Mouse (Mus musculus): ENCODE measurements at regions not wholly inside any gene's neighbourhood (a gene's known extent, or its start where the extent isn't known, plus 50 kb on each side); places are given as distances from the start of the nearest gene placed in this dataset.

DNA sequence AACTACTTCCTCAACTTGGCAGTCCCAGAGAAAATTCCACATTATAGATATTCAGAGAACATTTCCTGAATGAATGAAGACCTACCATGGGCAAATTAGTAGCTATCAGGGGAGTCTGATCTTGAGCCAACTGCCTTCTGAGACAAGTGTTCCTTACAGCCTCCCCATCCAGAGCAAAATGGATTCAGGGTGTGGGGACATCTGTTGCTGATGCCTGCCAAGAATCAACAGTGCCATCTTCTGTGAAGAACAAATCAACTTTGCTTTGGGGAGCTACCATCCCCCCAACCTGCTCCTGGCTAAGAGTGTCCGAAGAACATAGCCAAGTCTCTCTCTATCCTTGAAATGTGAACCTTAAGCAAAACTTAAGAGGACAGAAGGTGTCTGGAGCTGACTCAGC, 217.9 kb downstream of the Nedd1 start:
- DNase-seq (ENCODE audit: extremely low spot score), result no peak

DNA sequence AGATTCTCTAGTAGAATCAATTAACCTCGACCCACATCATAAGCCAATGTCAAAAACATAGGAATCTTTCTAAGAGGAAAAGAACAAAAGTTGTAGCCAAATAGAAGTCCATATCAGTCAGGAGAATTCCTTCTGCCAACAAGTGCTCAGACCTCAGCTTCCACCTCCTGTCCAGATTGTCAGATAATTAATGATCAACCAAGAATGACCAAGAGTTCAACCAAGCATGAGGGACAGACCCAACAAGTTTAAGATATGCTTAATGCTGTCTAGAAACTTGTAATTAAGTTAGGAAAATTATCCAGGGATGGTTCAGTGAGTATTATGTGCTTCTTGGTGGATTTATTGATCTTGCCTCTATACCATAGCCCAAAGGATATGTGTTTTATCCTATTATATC, 238.6 kb downstream of the Nedd1 start:
- DNase-seq (ENCODE audit: extremely low spot score), result no peak

DNA sequence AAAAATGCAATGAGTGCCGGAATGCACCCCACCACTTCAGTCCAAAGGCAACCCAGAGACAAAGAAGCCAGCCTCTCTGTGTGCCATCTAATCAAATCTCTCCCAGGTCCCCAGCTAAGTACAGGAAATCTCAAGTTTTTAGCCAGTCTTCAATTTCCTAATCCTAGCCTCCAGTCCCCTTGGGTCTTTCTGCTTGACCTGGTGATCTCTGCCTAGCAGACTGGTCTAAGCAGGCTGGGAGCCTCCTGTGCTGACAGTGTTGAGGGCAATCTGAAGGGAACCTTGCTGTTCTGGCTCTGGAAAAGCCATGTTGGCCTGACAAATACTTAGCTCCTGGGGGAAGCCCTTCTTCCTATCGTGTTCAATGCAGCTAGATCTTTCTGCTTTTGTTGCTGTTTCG, 248.9 kb downstream of the Nedd1 start:
- peak; percentile 38 for DNase-seq (ENCODE audit: extremely low spot score)

DNA sequence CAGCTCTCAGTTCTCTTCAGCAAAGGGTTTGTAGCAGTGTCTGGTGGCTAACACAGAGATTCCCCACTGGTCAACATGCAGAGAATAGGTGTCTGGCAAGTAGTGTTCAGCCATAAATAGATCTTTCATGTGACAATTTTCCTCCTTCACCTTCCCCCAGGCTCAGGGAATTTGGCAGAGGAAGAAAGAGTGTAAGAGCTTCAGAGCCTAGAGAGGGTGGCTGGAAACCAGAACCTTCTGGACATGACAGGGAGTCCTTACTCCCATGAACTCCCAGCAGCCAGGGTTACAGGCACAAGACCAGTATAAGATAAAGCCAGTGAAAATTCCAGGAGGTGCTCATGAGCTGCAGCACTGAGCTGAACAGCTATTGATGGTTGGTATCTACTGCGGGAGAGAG, 251.1 kb downstream of the Nedd1 start:
- no peak for DNase-seq (ENCODE audit: extremely low spot score)

DNA sequence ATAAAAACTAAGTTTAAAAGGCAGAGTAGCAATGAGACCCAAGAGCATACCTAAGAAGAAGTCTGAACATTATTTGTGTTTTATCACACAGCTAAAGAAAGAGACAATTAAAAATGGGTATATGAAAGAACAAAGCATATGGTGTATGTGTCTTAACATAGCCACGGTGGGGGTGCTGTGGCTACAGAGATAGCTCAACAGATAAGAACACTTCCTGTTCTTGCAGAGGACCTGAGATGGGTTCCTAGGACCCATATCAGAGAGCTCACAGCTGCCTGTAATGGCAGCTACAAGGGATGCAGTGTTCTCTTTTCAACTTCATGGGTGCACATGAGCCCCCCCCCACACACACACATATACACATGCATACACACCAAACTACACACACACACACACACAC, 267.0 kb downstream of the Nedd1 start:
- DNase-seq (ENCODE audit: extremely low spot score), result no peak

DNA sequence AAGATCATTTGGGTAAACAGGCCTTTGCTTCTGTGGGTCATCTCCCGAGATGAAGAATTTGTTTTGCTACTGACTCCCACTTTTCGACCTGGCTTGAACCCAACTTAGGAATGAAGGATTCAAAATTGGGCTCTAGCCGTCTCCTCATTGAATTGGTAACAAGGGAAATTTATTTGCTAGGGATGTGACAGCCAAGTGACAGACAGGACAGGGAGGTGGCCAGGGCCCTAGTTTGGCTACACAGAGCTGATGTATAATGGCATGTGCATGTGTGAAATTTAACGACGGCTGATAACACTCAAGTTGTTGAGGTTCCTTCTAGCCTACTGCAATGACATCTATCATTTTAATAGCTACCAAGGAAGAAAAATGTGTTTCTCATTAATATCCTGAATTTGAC, 268.7 kb downstream of the Nedd1 start:
- no peak for DNase-seq (ENCODE audit: extremely low spot score)

DNA sequence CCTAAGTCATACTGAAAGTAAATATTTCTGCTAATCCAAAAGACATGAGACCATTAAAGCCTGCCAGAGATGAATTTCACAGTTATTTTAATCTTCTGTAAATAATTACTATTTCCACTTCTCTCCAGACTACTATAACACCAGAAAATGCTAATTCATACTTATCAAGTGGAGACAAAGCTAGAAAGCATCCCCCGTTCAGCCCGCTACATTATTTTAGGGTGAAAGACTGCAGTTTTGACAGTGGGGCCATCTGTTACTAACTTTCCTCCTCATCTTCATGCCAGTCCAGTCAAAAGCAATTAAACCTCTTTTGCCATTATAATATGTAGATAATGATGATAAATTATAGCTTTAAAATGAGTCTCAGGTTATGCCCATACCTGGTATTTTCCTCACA, 276.3 kb downstream of the Nedd1 start:
- no peak for DNase-seq (ENCODE audit: extremely low spot score)

DNA sequence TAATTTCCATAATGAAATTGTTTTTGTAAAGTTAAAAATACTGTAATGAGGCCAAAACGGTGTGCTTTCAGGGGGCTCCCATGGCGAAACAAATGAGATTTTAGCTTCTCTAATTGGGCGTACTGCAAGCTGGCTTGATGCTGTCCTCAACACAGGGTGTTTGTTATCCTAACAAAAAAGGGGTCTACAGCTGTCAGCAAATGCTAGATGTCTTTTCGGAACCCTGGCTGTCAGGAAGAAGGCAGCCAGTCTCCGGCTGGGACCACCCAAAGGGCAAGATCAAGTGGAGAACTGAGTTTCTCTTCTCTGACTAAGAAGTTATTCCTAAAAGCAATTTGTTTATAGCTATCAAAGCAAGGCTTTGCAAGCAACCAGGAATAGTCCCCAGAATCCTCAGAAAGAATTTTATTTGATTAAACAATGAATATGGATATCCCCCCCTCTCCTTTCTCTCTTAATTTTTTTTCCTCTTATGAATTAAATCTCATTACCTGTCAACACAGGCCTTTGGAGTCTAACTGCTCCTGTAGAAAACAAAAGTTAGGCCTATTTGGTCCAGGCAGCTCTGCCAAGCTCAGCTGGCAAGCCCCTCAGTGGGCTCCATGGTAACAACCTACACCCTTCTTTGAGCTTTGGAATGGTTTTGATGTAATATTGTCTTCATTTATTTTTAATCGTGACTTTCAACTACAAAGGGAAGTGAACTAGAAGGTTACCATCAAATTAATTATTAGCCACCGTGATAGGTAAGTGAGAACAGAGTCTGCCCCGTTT, 283.4 kb downstream of the Nedd1 start:
- DNase-seq (ENCODE audit: extremely low spot score), result no peak

DNA sequence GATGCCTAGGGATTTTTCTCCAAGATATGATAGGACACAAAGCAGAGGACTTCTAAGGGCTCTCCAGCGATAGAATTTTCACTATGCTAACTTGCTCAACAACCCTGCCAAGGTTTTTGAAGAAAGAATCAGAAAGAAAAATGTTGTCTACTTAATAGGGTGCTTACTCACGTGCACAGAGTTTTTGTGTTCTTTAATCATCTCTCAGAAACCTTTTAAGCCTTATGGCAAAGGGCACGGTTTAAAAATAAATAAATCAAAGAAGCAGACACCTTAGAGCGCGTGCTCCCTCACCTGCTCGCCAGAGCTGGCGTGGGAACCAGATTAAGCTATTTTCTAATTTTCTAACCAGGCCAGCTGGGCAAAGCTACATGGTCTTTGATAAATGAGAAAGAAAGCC, 293.0 kb downstream of the Nedd1 start:
- DNase-seq (ENCODE audit: extremely low spot score), result no peak

DNA sequence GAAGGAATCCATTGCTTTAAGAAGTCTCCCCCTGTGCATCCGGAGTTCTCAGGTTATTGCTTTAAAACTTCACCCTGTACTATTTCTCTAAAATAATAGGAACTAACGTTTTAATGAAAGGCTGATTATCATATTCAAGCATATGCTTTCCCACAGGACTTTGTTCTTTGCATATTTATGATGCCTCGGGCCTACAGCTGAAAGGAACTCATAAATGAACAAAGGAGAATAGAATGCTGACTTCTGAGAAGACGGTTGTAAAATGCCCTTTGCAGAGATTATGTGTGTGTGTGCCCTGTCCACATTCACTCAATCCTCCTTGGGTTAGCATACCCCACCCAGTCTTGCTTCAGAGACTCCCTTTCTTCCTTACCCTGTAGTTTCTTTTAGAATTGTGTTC, 294.2 kb downstream of the Nedd1 start:
- no peak for DNase-seq (ENCODE audit: extremely low spot score)

DNA sequence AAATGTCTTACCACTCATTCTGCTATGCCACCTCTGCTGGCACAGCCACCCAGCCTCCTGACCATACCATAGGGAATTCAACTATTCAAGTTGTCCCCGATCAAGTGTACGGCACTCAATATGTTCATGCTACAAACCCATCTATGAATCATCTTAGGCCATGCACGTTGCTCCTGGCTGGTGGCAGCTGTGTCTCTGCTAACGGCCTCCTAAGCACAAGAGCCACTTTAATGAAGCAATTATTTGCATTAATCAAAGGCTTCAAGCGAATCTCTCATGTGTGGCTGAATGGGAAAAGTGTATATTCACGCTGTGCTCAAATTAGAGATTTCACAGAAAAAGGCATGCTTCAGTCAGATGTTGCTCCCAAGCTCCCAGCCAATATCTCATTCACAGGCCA, 295.8 kb downstream of the Nedd1 start:
- no peak for DNase-seq (ENCODE audit: extremely low spot score)

DNA sequence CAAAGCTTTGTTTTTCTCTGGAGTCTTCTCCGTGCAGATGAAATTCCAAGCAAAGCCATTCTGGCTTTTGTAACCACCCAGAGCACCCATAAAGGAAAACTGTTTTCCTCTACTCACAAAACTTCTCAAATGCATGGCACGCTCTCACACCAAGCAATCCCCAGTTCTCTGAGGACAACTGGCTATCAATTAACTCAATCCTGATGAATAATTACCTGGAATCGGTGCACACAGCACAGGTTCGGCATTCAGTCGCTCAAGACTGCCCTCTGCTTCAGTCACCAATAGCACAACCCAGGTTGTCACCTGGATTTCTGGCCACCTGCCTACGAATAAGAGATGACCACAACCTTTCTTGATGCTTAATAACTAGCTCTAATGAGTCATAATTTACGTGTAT, 309.5 kb downstream of the Nedd1 start:
- DNase-seq (ENCODE audit: extremely low spot score), result no peak

DNA sequence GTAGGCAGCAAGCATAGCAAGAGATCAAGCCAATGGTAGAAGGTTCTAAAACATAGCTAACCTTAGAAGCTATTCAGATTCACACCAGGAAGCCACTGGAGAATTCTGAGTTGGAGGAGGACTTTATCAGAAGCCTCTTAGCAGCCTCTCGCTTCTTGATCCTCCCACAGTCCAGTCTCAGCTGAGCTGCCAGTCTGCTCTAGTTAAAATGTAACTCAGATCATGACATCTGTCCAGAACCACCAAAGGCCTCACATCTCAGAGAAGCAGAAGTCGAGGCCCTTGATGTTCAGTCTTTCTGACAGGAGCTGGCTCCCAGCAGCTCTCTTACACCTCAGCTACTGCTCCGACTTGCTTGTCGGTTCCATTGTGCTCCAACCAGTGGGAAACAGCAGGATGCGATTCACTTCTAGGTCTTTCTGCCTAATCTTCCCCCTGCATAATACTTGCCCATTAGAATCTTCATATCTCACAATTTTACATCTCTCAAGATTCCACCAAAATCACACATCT, 311.4 kb downstream of the Nedd1 start:
- no peak for DNase-seq (ENCODE audit: extremely low spot score)

DNA sequence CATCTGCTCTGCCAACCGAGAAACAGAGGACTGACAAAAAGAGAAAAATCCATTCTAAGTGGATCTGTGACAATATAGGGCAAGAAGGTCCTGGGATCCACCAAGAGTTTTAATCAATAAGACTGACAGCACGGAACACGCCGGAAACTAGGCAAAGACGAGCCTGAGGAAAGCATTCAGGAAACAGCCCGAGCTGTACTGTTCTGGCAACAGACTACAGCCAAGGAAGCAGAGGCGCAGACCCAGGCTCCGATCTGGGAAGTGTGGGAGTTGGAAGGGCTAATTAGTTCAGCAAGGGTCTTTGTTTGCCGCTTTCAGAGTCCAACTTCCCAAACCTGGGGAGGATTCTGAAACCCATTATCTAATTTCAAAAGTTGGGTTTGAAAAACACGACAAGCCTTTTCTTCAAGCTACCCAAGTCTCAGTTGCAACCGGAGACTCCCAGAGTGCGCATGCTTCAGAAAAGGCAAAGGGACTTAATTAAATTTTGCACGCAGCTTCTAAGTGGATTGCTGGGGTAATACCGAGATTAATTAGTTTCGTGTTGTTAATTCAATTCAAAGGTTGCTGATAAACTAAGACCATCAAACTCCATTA, 317.4 kb downstream of the Nedd1 start:
- no peak for DNase-seq (ENCODE audit: extremely low spot score)

DNA sequence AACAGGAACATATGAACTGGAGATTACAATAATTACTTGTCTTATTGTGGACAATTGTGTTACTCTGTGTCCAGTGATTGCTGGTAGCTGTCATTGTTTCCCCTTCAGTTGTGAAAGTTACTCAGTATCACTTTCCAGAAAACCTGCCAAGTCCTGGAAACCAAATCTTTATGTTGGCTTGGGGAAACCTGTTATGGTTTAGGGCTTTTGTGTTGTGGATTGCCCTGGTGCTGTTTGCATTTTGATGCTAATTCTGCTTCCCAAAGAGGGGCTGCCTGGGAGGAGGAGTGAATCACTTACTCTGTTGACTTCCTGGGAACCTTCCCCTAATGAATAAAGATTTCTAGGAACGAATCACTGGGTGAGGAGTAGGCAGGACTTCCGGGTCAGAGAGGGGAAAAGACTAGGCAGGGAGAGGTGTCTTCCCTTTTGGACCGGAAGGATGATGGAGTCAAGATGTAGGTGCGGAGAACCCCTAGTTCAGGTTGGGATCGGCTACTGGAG, 321.6 kb downstream of the Nedd1 start:
- DNase-seq (ENCODE audit: extremely low spot score), result no peak

DNA sequence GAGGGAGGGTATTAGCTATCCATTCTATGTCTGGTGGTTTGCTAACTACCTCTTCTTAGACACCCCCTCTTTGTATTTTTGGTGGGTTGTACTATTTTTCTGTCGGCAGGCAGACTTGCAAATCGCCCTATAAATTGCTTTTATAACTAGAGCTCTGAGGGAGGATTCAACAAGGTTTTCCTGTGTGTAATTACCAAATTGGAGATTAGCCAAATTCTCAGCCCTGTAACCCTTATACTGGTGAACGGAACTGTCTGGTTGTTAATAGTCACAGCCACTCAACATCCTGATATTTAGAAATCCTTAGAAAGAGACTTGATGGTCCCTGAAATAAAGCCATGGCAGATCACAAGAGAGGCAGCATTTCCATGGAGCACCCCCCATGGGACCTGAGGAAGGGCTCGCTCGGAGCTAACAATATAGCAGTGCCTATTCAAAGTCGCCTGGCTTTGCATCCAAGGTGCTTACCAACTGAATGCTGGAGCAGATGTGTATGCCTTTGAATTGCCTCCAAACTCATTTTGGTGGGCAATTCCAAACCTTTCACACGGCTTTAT, 333.0 kb downstream of the Nedd1 start:
- no peak for DNase-seq (ENCODE audit: extremely low spot score)

DNA sequence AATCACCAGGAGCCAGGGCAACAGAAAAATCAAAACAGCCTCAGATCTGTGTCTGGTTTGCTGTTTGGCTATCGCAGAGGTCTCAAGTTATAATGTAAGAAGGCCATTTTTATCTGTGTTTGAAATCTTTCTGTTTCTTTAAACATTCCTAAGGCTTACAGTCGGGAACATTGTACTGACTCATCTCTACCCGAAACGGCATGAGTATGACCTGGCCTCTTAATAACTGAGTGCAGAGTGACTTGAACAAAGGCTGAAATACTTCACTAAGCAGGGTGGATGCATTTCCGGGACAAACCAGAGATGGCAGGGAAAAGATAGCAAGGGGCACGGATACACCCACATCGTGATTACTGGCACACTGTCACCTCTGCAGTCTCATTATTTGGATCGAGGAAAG, 355.1 kb downstream of the Nedd1 start:
- no peak for DNase-seq (ENCODE audit: extremely low spot score)

DNA sequence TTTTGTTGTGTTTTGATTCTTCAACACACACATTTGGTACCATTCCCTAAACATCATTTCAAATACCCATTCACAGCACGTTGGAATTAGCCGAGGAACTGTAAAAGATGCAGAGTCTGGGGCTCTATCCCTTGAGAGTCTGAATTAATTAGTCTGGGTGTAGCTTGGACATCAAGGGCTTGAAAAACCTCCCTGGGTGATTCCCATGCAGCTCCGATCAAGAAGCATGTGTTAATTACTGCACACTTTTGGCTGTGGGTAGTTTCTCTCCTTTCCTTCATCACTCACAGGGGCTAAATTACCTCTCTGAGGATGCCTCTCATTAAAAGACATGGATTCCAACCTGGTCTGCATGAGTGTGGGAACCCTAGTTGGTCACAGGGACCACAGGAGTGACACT, 365.5 kb downstream of the Nedd1 start:
- no peak for DNase-seq (ENCODE audit: extremely low spot score)

DNA sequence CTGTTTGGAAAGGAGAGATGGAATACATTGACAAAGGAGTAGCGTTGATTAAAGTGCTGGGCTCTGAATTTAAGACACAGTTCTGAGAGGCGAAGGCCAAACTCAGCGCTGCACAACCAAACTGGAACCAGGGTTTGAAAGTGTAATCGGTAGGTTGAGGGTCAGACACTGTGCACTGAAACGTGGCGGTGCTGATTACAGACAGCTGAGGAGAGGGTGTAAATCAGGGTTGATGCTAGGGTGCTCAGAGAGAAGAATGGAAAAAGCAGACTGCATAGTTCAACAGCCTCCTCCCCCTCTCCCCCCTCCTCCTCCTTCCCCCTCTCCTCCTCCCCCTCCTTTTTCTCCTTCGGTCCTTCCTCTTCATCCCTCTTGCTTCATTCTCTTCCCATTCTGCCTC, 373.2 kb downstream of the Nedd1 start:
- DNase-seq (ENCODE audit: extremely low spot score), result no peak

DNA sequence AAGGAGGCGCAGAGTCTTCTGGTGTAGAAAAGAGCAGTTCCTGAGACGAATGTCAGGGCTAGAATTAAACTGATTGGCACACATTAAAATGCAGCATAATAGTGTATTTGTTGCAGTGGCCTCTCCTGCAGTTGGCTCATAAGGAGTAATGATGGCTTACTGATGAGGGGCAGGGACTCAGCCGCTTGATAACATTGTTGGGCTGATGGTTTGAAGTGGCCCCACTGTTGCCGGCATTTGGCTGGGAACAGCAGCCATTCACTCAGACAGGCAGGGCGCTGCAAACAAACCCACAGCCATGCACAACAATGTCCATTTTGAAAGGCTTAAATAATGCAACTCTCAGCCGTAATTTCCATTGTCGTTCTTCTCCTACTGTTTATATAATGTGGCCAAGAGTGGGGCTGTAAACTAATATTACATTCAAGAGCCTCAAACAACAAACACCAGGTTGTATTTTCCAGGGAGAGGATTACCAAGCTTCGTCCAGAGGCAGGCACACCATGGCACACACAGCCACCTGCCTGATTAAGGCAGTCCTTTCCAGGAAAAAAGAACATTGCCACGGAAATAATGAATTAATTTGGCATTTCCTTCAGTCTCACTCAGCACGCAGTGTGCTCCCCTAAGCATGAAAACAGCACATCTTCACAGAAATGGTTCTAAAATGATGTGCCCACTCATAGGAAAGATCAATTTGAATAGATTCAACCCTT, 374.1 kb downstream of the Nedd1 start:
- DNase-seq (ENCODE audit: extremely low spot score), result no peak

DNA sequence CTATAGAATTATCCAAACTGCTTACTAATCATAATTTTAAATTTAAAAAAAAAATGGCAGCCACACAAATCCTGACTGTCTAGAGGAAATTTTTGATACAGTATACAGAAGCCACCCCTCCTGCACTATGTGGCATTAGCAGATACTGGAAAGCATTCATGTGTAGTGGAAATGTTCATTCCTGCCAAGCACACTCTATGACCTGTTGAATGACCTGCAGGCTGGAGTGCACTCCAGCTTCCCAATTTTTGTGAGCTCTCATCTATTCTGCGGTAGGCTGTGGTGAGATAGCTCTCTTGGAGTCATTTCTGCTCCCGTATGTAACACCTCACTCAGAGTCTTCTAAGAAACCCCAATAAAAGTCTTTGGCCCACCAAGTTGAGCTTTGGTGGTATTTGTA, 382.5 kb downstream of the Nedd1 start:
- no peak for DNase-seq (ENCODE audit: extremely low spot score)

DNA sequence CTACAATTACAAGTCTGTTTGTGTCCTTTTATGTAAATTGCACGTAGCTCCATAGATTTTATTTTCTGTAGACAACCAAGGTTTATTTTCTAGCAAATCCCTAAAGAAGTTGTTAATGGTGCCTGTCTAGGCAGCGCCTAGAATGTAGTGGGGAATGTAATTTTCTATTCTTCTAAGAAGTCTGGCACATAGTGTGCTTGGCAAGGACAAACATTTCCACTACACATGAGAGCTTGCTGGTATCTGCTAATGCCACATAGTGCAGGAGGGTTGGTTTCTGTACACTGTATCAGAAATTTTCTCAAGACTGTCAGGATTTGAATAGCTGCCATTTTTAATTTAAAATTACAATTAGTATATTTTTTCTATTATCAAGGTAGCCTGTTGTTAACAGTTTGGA, 385.3 kb downstream of the Nedd1 start:
- no peak for DNase-seq (ENCODE audit: extremely low spot score)

DNA sequence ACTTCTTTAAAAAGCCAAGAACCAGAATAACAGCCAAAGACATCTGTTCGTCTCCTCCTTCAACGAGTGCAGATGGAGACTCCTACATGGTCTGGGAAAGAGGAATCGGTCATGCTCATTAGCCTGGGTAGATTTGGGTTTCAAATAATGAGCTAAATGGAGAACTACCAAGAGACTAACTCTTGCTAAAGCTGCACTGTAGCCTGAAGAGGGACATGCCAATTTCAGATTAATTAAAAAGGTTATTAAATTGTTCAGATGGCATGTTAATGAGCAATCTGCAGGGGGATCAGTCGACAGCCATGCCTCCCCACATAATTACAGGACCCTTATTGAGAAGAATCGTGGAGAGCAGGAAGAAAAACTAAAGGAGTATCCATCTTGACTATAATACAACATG, 386.1 kb downstream of the Nedd1 start:
- no peak for DNase-seq (ENCODE audit: extremely low spot score)

Data from embryo, embryonic 9.5 days (tissue).